Comparison of ENCODE assay signal across 32 mouse cellular contexts in genomic region chr11:78380351-78380750, GRCm38 (mm10). TPM values are rescaled to one million over a fixed set of nuclear protein-coding genes. Genes with fewer than 3 reads are reported as not detected.
DNase-seq lines count a peak whose midpoint lies in the region; ATAC-seq and TF ChIP-seq lines count a peak whose summit lies in the region.
"Had no signal": no experiment of that assay in that cellular context is flagged by ENCODE, and none has a peak within 500 bp of the region (broad histone marks: within the 10 kb centered on the region; RNA-seq: fewer than 3 reads in every experiment).

No protein-coding gene starts in this region.

- no peak overlapping the region for H3K4me3 ChIP-seq in forebrain, embryonic 14.5 days (ENCODE audit: low read depth, low read length)
- no peak overlapping the region for H3K4me3 ChIP-seq in forebrain, embryonic 12.5 days (replicated peaks)
- H3K4me3 ChIP-seq: embryonic facial prominence, embryonic 12.5 days; embryonic facial prominence, embryonic 15.5 days; heart, embryonic 12.5 days; heart, embryonic 15.5 days; hindbrain, embryonic 10.5 days; hindbrain, embryonic 13.5 days had no signal

- no peak overlapping the region for H3K27ac ChIP-seq in forebrain, embryonic 14.5 days (ENCODE audit: low read depth, low read length)
- no peak overlapping the region for H3K27ac ChIP-seq in forebrain, embryonic 12.5 days
- H3K27ac ChIP-seq: embryonic facial prominence, embryonic 12.5 days; embryonic facial prominence, embryonic 15.5 days; heart, embryonic 15.5 days; hindbrain, embryonic 10.5 days; hindbrain, embryonic 13.5 days had no signal

- TF ChIP-seq CTCF in brain, embryonic 14.5 days (IDR thresholded peaks at IDR 0.05; ENCODE audit: borderline replicate concordance, extremely low read depth, insufficient read depth, insufficient read length) = no peak

- no peaks in the 10 kb centered on the region for H3K9me3 ChIP-seq in forebrain, embryonic 14.5 days (replicated peaks; ENCODE audit: control insufficient read depth, low read length)
- no peaks in the 10 kb centered on the region for H3K9me3 ChIP-seq in forebrain, embryonic 12.5 days
- H3K9me3 ChIP-seq: embryonic facial prominence, embryonic 12.5 days; embryonic facial prominence, embryonic 15.5 days; heart, embryonic 12.5 days; heart, embryonic 15.5 days; hindbrain, embryonic 10.5 days; hindbrain, embryonic 13.5 days had no signal

- no peak for ATAC-seq in forebrain, embryonic 14.5 days
- no peak for ATAC-seq in forebrain, embryonic 12.5 days (ENCODE audit: low FRiP score)
- ATAC-seq: activated CD4-positive, CD25-positive, alpha-beta regulatory T cell, adult 4 months; CD4-positive, CD25-positive, alpha-beta regulatory T cell, adult 4 months; forebrain, embryonic 16.5 days; intestine, postnatal 0 days had no signal

- H3K4me1 ChIP-seq in forebrain, embryonic 14.5 days (ENCODE audit: control insufficient read depth, insufficient read depth, low read length) = no peaks in the 10 kb centered on the region
- no peaks in the 10 kb centered on the region for H3K4me1 ChIP-seq in forebrain, embryonic 12.5 days
- H3K4me1 ChIP-seq: heart, embryonic 12.5 days; heart, embryonic 15.5 days had no signal

- WGBS in forebrain, embryonic 14.5 days = 59% methylated on average over 4 of the region's 4 CpGs
- WGBS in forebrain, embryonic 12.5 days = 76% methylated on average over 4 of the region's 4 CpGs

- H3K4me2 ChIP-seq in forebrain, embryonic 14.5 days (ENCODE audit: low read length) = no peak overlapping the region
- H3K4me2 ChIP-seq in forebrain, embryonic 12.5 days = no peak overlapping the region
- H3K4me2 ChIP-seq: embryonic facial prominence, embryonic 12.5 days; embryonic facial prominence, embryonic 15.5 days; heart, embryonic 12.5 days; heart, embryonic 15.5 days; hindbrain, embryonic 13.5 days had no signal

- no peak overlapping the region for H3K9ac ChIP-seq in forebrain, embryonic 14.5 days (ENCODE audit: low read length)
- H3K9ac ChIP-seq in forebrain, embryonic 12.5 days = no peak overlapping the region
- H3K9ac ChIP-seq: embryonic facial prominence, embryonic 12.5 days; embryonic facial prominence, embryonic 15.5 days; heart, embryonic 12.5 days; heart, embryonic 15.5 days; hindbrain, embryonic 13.5 days had no signal

- peak; percentile 28 for DNase-seq in forebrain, embryonic 14.5 days (ENCODE audit: low spot score)
- peak; percentile 46 for DNase-seq in left cerebral cortex, postnatal 4 days
- no peak for DNase-seq in left cerebral cortex, postnatal 10 days (ENCODE audit: extremely low spot score in 1 of 2, low spot score in 2 of 2)
- peak; percentile 18 for DNase-seq in brain, embryonic 14.5 days (ENCODE audit: low read depth)
- no peak for DNase-seq in thymus, postnatal 4 days
- DNase-seq: adrenal gland, adult 8-10 months; adrenal gland, postnatal 25 days; cerebellum, adult 2 months; cerebellum, postnatal 25 days; gastrocnemius, postnatal 10 days; gastrocnemius, postnatal 36 days; heart, postnatal 10 days; heart, postnatal 36 days had no signal

- no peaks in the 10 kb centered on the region for H3K27me3 ChIP-seq in forebrain, embryonic 14.5 days (replicated peaks; ENCODE audit: control insufficient read depth, insufficient read depth, low read length)
- H3K27me3 ChIP-seq in forebrain, embryonic 12.5 days = peaks cover 2% of the 10 kb centered on the region; the same call in 1 of the 2 replicates
- H3K27me3 ChIP-seq: embryonic facial prominence, embryonic 12.5 days; embryonic facial prominence, embryonic 15.5 days; hindbrain, embryonic 13.5 days had no signal

- intact Hi-C loops in left cerebral cortex, postnatal 4 days (cut with DNase I) = no loop called here
- intact Hi-C loops in left cerebral cortex, postnatal 10 days (cut with DNase I) = no loop called here

- TF ChIP-seq POLR2A in brain, embryonic 14.5 days (IDR thresholded peaks at IDR 0.05; ENCODE audit: borderline replicate concordance, extremely low read depth, insufficient read depth, insufficient read length, poor library complexity, severe bottlenecking) = no peak

- no peaks in the 10 kb centered on the region for H3K36me3 ChIP-seq in forebrain, embryonic 14.5 days (ENCODE audit: control insufficient read depth, insufficient read depth, low read length)
- H3K36me3 ChIP-seq in forebrain, embryonic 12.5 days (replicated peaks) = no peaks in the 10 kb centered on the region
- H3K36me3 ChIP-seq: embryonic facial prominence, embryonic 12.5 days; embryonic facial prominence, embryonic 15.5 days; heart, embryonic 12.5 days; heart, embryonic 15.5 days; hindbrain, embryonic 10.5 days; hindbrain, embryonic 13.5 days had no signal

RNA-seq across cellular contexts. Expression of gene Foxn1, which starts 6.0 kb away (rescaled TPM):
- polyA plus RNA-seq in forebrain, embryonic 14.5 days (2014; fragmentation: Nextera tagmentation; extraction: Ambion mirVana) = not detected in 2 replicates
- 0.06 TPM in 1 of 2 replicates, not detected in the other for polyA plus RNA-seq in forebrain, embryonic 12.5 days (2016; fragmentation: Nextera tagmentation; extraction: Ambion mirVana)
- not detected for total RNA-seq in left cerebral cortex, postnatal 4 days (2021)
- total RNA-seq in left cerebral cortex, postnatal 10 days (2021) = not detected
- polyA plus RNA-seq in brain, embryonic 14.5 days (2012; rRNA removed) = 0.03 TPM in 2 replicates
- total RNA-seq: common myeloid progenitor, adult 5-6 weeks; gastrocnemius, adult 18-20 months; gastrocnemius, postnatal 10 days; granulocyte monocyte progenitor cell, adult 5-6 weeks; heart, adult 8-10 months; heart, postnatal 10 days; heart, postnatal 36 days; MEL had no signal
- polyA plus RNA-seq: activated CD4-positive, CD25-positive, alpha-beta regulatory T cell, adult 4 months; cerebellum, adult 2 months; forebrain, embryonic 11.5 days; forebrain, embryonic 16.5 days; heart, embryonic 12.5 days; hindbrain, embryonic 10.5 days; hindbrain, embryonic 13.5 days; intestine, embryonic 14.5 days; intestine, postnatal 0 days had no signal

RNA-seq across cellular contexts. Expression of gene Unc119, which starts 37.1 kb away (rescaled TPM):
- 72.5 and 73.8 TPM in 2 replicates for polyA plus RNA-seq in forebrain, embryonic 14.5 days (2014; fragmentation: Nextera tagmentation; extraction: Ambion mirVana)
- polyA plus RNA-seq in forebrain, embryonic 12.5 days (2016; fragmentation: Nextera tagmentation; extraction: Ambion mirVana) = 75.6 and 76.5 TPM in 2 replicates
- 10 to 100 TPM; 51.8 to 57.5 TPM for total RNA-seq in left cerebral cortex, postnatal 4 days (2021)
- total RNA-seq in left cerebral cortex, postnatal 10 days (2021) = 10 to 100 TPM; 34.6 to 35.8 TPM
- polyA plus RNA-seq in brain, embryonic 14.5 days (2012; rRNA removed) = 137 and 174 TPM in 2 replicates

RNA-seq across cellular contexts. Expression of gene Slc13a2, which starts 41.7 kb away (rescaled TPM):
- polyA plus RNA-seq in forebrain, embryonic 14.5 days (2014; fragmentation: Nextera tagmentation; extraction: Ambion mirVana) = not detected in 2 replicates
- polyA plus RNA-seq in forebrain, embryonic 12.5 days (2016; fragmentation: Nextera tagmentation; extraction: Ambion mirVana) = not detected in 2 replicates
- not detected for total RNA-seq in left cerebral cortex, postnatal 4 days (2021)
- not detected for total RNA-seq in left cerebral cortex, postnatal 10 days (2021)
- not detected in 2 replicates for polyA plus RNA-seq in brain, embryonic 14.5 days (2012; rRNA removed)
- total RNA-seq: adrenal gland, adult 8-10 months; adrenal gland, postnatal 25 days; common myeloid progenitor, adult 5-6 weeks; gastrocnemius, adult 18-20 months; gastrocnemius, postnatal 10 days; gastrocnemius, postnatal 36 days; granulocyte monocyte progenitor cell, adult 5-6 weeks; heart, adult 8-10 months; heart, postnatal 10 days; heart, postnatal 36 days; MEL had no signal
- polyA plus RNA-seq: activated CD4-positive, CD25-positive, alpha-beta regulatory T cell, adult 4 months; C2C12; CD4-positive, CD25-positive, alpha-beta regulatory T cell, adult 4 months; cerebellum, adult 2 months; embryonic facial prominence, embryonic 12.5 days; forebrain, embryonic 11.5 days; forebrain, embryonic 16.5 days; heart, embryonic 12.5 days; heart, embryonic 15.5 days; hindbrain, embryonic 10.5 days; hindbrain, embryonic 13.5 days had no signal

RNA-seq across cellular contexts. Expression of gene Pigs, which starts 52.1 kb away (rescaled TPM):
- 46.8 and 51.0 TPM in 2 replicates for polyA plus RNA-seq in forebrain, embryonic 14.5 days (2014; fragmentation: Nextera tagmentation; extraction: Ambion mirVana)
- polyA plus RNA-seq in forebrain, embryonic 12.5 days (2016; fragmentation: Nextera tagmentation; extraction: Ambion mirVana) = 58.8 and 62.5 TPM in 2 replicates
- total RNA-seq in left cerebral cortex, postnatal 4 days (2021) = 10 to 100 TPM; 52.9 to 59.9 TPM
- total RNA-seq in left cerebral cortex, postnatal 10 days (2021) = 10 to 100 TPM; 72.3 to 76.6 TPM
- 75.3 and 81.7 TPM in 2 replicates for polyA plus RNA-seq in brain, embryonic 14.5 days (2012; rRNA removed)

RNA-seq across cellular contexts. Expression of gene Aldoc, which starts 57.6 kb away (rescaled TPM):
- 161 and 167 TPM in 2 replicates for polyA plus RNA-seq in forebrain, embryonic 14.5 days (2014; fragmentation: Nextera tagmentation; extraction: Ambion mirVana)
- 26.9 and 31.6 TPM in 2 replicates for polyA plus RNA-seq in forebrain, embryonic 12.5 days (2016; fragmentation: Nextera tagmentation; extraction: Ambion mirVana)
- total RNA-seq in left cerebral cortex, postnatal 4 days (2021) = 100 to 1,000 TPM; 109 to 113 TPM
- total RNA-seq in left cerebral cortex, postnatal 10 days (2021) = 100 to 1,000 TPM; 291 to 324 TPM
- polyA plus RNA-seq in brain, embryonic 14.5 days (2012; rRNA removed) = 126 and 134 TPM in 2 replicates

Comparison
In these comparisons a context has a peak if more than half of its experiments do, and no peak if none do; other contexts are left out.
1. DNase-seq: peak in forebrain, embryonic 14.5 days (single experiment), left cerebral cortex, postnatal 4 days (single experiment) and brain, embryonic 14.5 days (single experiment); none in left cerebral cortex, postnatal 10 days (0 of 2) and thymus, postnatal 4 days (single experiment).